Mouse (Mus musculus) mature B cell (primary cell): Measurements from ENCODE around the gene Abl1.

Experiments used
- in situ Hi-C: fragments of 300-500 bp; cut with MboI; formaldehyde crosslinking; loops from 2 replicates; pipeline ENCODE4 v1.14.3; 2019

The Abl1 gene

DNA sequence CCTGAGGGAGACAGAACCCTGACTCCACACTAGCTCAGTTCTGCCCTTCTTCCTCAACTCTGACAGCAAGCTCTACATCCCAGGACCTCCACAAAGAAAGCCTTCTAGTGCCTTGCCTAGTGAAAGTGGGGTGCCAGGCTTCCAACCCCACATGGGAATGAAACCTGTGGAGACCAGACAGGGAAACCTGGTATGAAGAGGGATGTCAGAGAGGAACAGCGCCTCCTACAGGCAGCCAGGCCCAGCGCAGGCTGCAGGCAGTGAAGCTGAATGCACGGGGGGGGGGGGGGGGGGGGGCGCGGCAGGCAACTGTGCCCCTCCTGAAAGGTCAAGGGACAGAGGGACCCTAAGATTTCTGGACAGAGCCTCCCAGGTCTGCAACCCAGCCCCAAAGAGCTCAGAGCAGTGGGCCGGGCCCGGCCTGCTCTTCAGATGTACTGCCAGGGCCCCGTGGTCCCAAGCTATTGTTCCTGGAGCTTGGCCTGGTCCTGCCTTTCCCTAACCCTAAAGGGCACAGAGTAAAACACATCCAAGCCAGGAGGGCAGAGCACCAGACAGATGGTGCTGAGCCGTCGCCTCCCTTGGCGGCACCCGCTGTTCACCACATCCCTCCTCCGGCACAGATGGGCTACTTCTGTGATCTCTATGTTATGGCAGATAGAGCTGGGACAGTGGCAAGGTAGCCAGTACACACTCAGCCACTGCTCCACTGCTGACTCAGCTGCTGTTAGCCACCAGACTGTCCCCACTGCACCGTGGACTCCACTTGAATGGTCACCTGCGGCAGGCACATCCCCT is 136.0 kb downstream of the Abl1 start:
- in situ Hi-C loops: no loop called here

DNA sequence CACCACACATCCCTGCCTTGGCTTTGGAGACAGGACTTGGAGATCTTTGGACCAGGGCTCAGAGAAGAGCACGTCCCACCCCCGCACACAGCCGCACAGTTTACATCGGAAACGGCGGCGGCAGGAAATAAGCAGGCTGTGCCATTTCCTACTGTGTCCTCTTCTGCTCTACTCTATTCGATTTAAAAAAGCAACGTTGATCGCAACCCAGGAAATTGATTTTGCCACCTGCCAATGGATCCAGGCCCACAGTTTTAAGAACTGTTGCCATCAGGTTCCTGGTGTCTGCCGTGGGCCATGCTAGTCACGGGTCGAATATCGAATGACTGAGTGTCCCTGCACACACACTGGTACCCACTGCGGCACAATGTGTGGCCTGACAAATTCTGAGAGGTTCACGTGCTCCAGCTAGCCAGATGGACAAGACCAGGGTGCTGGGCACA is 137.3 kb downstream of the Abl1 start:
- in situ Hi-C loops: no loop called here

DNA sequence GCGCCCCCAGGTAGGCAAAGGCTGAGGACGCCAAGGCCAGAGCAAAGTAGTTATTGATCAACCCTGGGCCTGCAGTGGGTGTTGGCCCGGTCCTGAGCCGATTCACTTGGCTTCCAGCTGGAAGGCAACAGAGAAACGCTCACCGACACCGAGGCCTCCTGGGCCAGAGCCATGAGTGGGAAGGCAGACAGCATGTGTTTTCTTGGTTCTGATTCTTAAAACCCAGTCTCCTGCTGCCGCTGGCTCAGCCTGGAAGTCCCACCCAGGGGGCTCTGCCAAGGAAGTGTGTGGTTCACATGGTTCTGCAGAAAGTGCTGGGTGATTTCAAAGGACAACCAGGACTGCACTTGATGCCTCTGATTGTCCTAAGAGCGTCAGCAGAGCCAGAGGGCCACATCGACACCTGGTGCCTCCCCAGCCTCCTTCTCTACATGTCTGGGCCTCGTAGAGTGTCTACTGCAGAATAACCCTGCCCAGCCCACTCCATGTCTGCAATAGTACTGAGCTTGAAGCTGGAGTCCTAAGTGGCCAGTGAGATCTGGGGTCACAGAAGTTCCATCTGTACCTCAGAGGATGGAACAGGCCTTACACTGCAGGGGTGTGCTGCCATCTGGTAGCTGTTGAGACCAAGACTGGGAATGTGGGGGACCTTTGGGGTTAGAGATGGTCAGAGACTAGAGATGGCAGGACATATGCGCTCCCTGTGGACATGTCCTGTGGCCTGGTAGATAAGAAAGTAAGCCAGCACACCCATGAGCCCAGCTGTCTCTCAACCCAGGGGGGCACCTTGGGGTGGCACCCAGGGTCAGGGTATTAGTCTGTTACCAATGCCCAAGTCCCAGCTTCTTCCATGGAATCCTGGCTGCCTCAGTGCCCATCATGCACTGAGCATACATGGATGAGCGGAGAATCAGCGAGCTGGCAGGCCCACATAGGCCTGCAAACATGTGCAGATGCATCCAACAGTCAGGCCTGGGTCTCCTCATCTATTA is 138.2 kb downstream of the Abl1 start:
- in situ Hi-C loops: no loop called here

DNA sequence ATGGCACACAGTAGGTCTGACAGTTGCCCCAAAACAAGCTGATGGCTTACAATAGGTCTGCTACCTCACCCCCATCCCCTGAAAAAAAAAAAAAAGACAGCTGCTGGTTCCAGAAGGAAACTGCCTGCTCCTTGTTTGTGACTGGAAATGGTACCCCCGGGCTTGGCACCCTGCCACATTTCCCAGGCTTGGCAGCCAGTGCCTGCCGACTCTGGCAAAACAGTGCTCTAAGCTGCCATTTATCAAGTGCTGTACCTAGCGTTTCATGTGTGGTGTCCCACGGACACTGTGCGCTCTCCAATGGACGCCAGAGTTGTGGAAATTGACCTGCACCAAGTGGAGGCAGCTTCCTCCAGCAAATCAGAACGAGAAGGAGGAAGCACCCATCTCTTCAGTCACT is 139.7 kb downstream of the Abl1 start:
- in situ Hi-C loops: no loop called here

DNA sequence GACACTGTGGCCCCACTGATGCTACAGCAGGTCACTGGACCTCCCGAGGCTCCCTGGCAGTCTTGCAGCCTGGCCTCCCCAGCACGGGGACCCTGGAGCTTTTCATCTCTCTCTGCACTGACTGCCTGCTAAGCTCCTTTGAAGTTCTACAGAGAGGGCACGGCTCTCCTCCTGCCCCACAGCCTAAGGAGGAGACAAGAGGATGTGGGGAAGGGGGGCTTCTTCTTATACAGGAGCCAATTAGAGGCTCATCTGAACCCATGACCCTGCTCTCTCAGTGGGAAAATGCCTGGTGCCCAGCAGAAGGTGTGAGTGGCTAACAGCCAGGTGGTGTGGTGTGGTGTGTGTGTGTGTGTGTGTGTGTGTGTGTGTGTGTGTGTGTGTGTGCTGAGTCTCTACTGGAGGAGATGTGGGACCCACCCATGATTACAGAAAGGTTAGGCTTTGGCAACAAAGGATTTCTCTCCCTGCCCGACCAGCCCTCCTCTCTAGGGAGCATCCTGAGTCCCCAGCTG is 140.2 kb downstream of the Abl1 start:
- in situ Hi-C loops: no loop called here

DNA sequence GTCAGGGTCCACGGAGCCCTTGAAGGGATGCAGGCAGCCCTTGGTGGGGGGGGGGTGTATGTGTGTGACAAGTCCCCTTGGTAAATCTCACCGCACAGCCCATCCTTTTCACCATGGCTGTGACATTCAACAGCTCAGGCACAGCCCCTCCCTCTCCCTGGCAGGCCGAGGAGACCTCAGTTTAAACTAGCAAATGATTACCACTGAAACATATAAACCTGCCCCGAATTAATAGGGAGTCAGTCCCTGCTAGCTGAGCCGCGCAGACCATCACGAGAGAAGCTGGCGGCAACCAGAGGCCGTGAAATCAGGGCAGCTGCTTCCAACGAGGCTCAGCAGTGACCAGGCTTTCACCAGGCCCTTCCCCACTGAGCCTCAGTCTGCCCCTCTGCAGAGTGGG is 147.9 kb downstream of the Abl1 start:
- in situ Hi-C loops: no loop called here

DNA sequence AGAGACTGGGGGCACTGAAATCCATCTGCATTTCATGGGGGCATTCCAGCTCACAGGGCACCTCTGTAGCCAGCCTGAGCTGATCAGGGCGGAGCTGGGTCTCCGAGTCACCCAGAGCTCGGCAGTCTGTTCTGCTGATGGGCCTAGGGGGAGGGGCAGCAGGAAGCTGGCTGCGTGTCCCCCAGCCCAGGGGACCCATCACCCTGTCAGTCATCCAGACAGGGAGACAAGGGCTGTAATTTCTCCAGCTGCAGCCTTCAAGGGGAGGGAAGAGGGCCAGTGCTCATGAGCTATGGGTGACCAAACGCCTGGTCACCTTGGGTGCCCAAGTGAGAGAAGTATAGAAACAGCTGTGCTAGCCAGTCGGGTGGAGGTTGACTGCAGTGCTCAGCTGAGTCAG is 148.8 kb downstream of the Abl1 start:
- in situ Hi-C loops: no loop called here

DNA sequence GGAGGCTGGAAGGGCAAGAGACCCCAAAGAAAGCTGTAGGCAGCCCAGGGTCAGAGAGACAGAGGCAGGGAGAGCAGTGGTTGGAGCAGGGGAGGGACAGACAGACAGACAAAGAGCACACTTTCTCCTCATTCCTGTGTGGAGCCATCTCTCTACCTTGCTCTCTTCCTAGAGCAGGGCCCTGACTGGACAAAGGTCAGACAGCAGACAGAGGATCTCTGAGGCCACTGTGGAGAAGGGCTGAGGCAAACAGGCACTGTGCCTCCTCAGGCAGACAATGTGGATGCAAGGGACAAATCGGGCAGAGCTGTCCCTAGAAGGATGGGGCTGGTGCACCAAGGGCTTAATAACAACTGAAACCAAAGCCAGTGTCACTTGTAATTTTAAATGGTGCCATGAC is 150.7 kb downstream of the Abl1 start:
- in situ Hi-C loops: no loop called here

DNA sequence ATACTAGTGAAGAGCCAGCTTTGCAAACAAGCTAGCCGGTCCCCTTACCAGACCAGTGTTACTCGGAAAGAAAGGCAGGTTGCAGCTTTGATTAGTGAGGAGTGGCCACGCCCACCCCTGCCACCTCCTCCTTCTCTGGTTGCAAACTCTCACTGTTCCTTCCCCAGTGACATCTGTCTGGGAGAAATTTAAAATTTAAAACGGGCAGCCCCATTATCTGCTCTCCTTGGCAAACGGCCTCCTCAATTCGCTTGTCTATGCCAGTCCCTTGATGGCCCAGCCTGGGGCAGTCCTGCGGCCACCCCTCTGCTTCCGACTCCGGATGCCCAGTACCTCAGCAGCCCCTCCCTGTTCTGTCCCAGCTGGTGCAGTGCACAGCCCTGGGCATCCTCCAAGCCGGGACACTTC is 156.6 kb downstream of the Abl1 start:
- in situ Hi-C loops: no loop called here

DNA sequence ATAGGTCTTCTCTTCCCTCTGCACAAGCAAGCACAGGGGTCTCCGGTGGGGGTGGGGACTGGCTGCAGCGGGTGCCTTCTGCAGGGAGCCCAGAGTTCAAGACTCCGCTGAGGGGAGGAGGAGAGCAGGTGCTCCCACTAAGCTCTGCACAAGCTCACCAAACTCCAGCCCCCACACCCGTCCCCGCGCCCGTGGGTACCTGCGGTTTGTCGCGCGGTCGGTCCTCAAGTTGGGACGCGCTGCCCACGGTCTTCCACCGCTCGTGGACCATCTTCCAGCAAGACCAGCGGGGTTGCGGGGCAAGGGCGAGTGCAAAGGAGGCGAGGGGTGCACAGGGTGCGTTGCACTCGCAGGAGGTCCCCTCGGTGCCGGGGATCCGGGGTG is 157.3 kb downstream of the Abl1 start:
- in situ Hi-C loops: no loop called here

DNA sequence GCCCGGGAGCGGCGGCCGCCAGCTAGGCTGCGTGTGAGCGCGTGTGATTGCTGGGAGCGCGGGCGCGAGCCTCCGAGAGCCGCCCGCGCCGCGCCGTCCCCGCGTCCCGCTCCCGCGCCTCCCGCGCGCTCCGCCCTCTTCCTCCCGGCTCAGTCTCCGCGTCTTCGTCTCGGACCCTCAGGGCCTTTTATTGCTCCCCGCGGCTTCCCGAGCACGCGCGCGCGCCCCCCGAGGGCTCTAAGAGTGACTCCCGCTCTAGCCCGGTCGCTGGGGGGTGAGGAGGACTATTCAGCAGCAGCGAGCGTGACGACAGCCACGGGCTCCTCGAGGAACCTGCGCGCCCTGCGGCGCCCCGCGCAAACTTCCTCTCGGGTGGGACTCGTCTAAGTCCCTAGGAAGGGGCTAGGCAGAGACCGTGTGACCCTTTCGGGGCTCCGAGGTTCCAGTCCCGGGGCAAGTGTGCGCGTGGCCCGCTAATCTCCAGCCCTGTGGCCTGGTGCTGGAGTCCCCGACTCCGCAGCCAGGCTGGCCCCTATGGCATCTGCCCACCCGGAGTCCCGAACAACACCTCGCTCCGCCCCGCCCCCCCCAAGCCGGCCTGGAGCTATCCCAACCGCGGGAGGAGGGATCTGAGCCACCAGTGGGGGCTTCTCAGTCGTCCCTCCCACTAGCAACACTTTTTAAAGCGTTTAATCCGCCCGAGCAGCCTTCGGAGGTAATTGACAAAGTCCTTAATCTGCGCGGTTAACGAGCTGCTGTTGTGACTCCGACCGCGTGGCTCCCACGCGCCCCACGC is 157.9 kb downstream of the Abl1 start, which contains the start of gene Fibcd1:
TSS of gene Fibcd1 (minus strand) at position 110 of the 796 bp plus-strand sequence.
- in situ Hi-C loops: no loop called here

DNA sequence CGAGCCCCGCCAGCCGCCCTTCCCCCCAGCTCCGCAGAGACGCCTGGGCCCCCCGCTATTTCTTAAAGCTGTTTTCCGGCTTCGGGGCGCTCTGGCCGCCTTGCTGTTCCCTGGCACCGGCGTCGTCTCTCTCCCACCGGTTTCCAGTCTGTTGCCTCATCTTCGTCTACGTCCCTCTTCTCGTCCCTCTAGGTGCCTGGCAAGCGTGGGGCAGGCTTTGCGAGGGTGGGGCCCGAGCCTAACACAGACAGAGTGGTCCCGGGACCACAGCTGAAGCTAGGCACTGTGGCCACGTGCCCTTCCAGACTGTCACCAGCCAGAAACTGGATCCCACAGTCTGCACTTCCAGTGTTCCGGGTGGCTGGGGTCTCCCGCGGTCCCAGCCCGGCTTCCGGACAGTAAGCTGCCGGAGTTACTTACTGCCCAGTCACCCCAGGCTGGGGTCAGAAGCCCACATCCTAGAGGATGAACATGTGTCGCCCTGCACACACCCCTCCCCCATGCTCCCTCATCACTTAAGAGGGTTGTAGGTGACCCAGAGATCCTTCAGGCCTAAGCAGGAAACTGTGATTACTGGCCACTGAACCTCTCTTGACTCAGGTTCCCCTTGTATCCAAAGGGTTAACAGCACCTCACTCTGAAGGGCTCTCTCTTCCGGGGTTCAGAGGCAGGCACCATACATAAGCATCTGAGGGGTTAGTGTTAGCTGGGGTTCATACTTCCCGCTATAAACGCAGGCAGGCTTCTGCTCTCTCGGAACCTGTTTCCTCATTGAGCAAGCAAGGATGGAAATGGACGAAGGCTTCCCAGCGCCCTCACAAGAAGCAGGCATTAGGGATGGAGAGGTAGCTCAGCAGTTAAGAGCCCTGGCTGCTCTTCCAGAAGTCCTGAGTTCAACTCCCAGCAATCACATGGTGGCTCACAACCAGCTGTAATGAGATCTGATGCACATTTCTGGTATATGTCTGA is 158.8 kb downstream of the Abl1 start:
- in situ Hi-C loops: no loop called here

DNA sequence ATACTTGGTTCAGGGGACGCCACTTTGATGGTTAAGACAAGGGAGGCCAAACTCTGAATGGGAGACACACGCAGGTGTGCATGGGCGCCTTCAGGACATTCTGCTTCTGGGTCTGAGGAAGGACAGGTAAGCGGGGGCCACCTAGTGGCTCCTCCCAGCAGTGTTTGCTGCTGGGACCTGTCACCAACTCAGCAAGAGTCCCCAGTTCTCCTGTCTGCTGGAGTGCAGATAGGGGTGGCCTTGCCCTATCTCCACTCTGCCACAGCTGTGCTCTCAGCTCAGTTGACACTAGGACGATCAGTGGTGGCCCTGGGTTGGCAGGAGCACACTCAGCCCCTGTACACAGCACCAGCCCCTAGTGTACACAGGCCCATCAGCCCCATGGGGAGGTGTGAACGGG is 159.7 kb downstream of the Abl1 start:
- in situ Hi-C loops: no loop called here

DNA sequence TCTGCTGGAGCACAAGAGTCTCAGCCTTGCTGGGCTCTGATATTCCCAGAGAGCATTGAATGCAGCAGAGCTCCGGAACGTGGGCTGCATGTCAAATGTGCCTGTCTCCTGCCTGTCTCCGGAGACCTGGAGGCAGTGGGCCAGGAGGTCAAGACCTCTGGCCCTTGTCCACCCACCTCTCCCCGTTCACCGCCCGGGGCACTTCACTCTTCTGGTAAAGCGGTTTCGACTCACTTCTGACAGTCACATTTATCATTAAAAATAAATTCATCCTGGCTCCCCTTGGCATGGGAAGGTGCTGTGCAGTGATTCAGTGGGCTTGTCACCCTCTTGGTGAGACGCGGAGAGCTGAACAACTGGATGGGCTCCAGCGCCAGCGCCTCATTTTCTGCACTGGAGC is 162.0 kb downstream of the Abl1 start:
- in situ Hi-C loops: no loop called here
